Mouse (Mus musculus) stomach, postnatal 0 days (tissue): ENCODE data around the gene Axin1. TPM values are rescaled to one million over a fixed set of nuclear protein-coding genes. Genes with fewer than 3 reads are reported as not detected.
"Not testable (repeated sequence)": the region's sequence is repeated elsewhere in the genome, so short reads cannot be mapped to it uniquely, and the experiment has no call there.

Experiments
- ATAC-seq: fragments of 200-750 bp; cut with Nextera tagmentation; 2 replicates; pipeline ENCODE4 v1.8.0; 2017; ENCODE audit not compliant: low FRiP score, low TSS enrichment
- DNase-seq: peaks from one replicate; pipeline ENCODE4 v3.0.0-alpha.2; 2016; ENCODE audit warnings: low spot score
- H3K27ac ChIP-seq: fragments of 300-500 bp; sonication (generic); replicated peaks from 2 replicates; pipeline ENCODE4 v1.5.1; 2014; ENCODE audit warnings: mild to moderate bottlenecking, control low read depth
- H3K27me3 ChIP-seq: fragments of 300-500 bp; sonication (generic); 2 replicates; pipeline ENCODE4 v1.6.1; 2014; ENCODE audit warnings: low read length; ENCODE audit not compliant: control insufficient read depth, insufficient read depth
- H3K36me3 ChIP-seq: fragments of 300-500 bp; sonication (generic); 2 replicates; pipeline ENCODE4 v1.6.1; 2014; ENCODE audit warnings: low read length, mixed read lengths; ENCODE audit not compliant: control insufficient read depth, insufficient read depth
- H3K4me1 ChIP-seq: fragments of 300-500 bp; sonication (generic); replicated peaks from 2 replicates; pipeline ENCODE4 v1.6.1; 2014; ENCODE audit warnings: antibody characterized with exemption; ENCODE audit not compliant: control insufficient read depth, insufficient read depth
- H3K4me2 ChIP-seq: fragments of 300-500 bp; sonication (generic); replicated peaks from 2 replicates; pipeline ENCODE4 v1.6.1; 2014; ENCODE audit warnings: low read depth, mild to moderate bottlenecking, control low read depth, moderate library complexity
- H3K4me3 ChIP-seq: fragments of 300-500 bp; sonication (generic); 2 replicates; pipeline ENCODE4 v1.5.1; 2014; ENCODE audit warnings: low read depth, low read length, control low read depth
- H3K9ac ChIP-seq: fragments of 300-500 bp; sonication (generic); 2 replicates; pipeline ENCODE4 v1.6.1; 2014; ENCODE audit warnings: mild to moderate bottlenecking, low read length, control low read depth, mixed read lengths
- H3K9me3 ChIP-seq: fragments of 300-500 bp; sonication (generic); 2 replicates; pipeline ENCODE4 v1.6.1; 2016; ENCODE audit warnings: low read length; ENCODE audit not compliant: control insufficient read depth
- CTCF ChIP-seq: IDR thresholded peaks from 2 replicates; pipeline ENCODE4 v1.5.1; 2016; ENCODE audit warnings: antibody characterized with exemption, low read depth, mild to moderate bottlenecking, moderate library complexity
- EP300 ChIP-seq: optimal IDR thresholded peaks from 2 replicates; pipeline ENCODE3; 2016; ENCODE audit warnings: antibody characterized with exemption
- WGBS: fragments of 180-500 bp; shearing (Covaris S2); extraction: QIAGEN DNeasy Blood & Tissue Kit; methylation state at CpG from one replicate; pipeline ENCODE4 v1.1.7; 2014; 5-methylcytosine and 5-hydroxymethylcytosine counted together
- polyA plus RNA-seq: library from polyadenylated mRNA; unstranded; fragments of >200 nt; fragmentation: Nextera tagmentation; extraction: Ambion mirVana; gene quantifications from 2 replicates; pipeline ENCODE4 v1.2.1, GENCODE M21; 2015

The Axin1 gene
- polyA plus RNA-seq, 1 experiment from 2014 or later, result 10.9 TPM

GRCm38 (mm10) chr17:26187592-26187991 is 49.1 kb downstream of the Axin1 start:
- Histone ChIP-seq H3K4me1 (no peaks in the 10 kb centered on the region), H3K27ac (no peak overlapping the region), H3K4me2 (no peak overlapping the region), H3K4me3 (no peak overlapping the region), H3K36me3 (peaks cover 33% of the 10 kb centered on the region), H3K9me3 (no peaks in the 10 kb centered on the region), H3K27me3 (no peaks in the 10 kb centered on the region), H3K9ac (no peak overlapping the region)
- no peak for DNase-seq
- TF ChIP-seq EP300 (no peak), CTCF (no peak)
- WGBS, result 95% methylated on average over 5 of the region's 5 CpGs
- no peak for ATAC-seq

DNA sequence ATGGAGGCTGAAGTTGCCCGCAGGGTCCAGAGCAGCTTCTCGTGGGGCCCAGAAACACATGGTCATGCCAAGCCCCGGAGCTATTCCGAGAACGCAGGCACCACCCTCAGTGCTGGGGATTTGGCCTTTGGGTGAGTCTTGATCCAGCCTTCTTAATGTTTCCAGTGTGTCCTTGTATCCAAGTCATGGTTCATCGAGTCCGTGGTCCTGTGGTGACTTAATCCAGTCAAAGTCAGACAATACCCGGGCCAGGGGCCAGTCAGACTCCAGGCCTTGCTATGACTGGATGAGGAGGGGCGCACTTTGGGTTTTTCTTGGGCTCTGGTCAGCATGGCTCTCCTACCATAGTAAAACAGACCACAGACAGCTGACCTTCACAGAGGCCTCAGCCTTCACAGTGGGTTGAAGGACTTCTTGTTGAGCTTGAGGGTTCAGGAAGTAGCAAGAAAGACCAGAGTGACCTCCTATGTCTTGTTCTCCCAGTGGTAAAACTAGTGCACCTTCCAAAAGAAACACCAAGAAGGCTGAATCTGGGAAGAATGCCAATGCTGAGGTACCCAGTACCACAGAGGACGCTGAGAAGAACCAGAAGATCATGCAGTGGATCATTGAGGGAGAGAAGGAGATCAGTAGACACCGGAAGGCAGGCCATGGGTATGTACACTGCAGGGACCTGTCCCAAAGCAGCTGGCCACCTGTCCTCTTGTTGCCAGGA is 49.8 kb downstream of the Axin1 start:
- WGBS, result 95% methylated on average over 11 of the region's 11 CpGs
- ATAC-seq (no peak), DNase-seq (no peak)
- Histone ChIP-seq H3K9ac (no peak overlapping the region), H3K9me3 (no peaks in the 10 kb centered on the region), H3K4me3 (no peak overlapping the region), H3K27ac (no peak overlapping the region), H3K36me3 (peaks cover 35% of the 10 kb centered on the region), H3K4me1 (no peaks in the 10 kb centered on the region), H3K4me2 (no peak overlapping the region), H3K27me3 (no peaks in the 10 kb centered on the region)
- TF ChIP-seq EP300 (no peak), CTCF (no peak)

GRCm38 (mm10) chr17:26191486-26191885 is 53.0 kb downstream of the Axin1 start:
- not testable (repeated sequence) for DNase-seq

GRCm38 (mm10) chr17:26192481-26193190 is 54.1 kb downstream of the Axin1 start:
- ATAC-seq, result no peak
- no peak overlapping the region for H3K9ac ChIP-seq
- H3K27me3 ChIP-seq, result no peaks in the 10 kb centered on the region
- TF ChIP-seq CTCF (no peak), EP300 (no peak)
- H3K36me3 ChIP-seq, result peaks cover 37% of the 10 kb centered on the region
- no peak for DNase-seq
- 93% methylated on average over 15 of the region's 15 CpGs for WGBS
- H3K4me2 ChIP-seq, result no peak overlapping the region
- no peaks in the 10 kb centered on the region for H3K9me3 ChIP-seq
- no peak overlapping the region for H3K4me3 ChIP-seq
- no peak overlapping the region for H3K27ac ChIP-seq
- H3K4me1 ChIP-seq, result no peaks in the 10 kb centered on the region

More at GRCm38 (mm10) chr17:26191486-26191885, 53.0 kb downstream of the Axin1 start:
- not testable (repeated sequence) for H3K4me2 ChIP-seq, H3K9ac ChIP-seq, H3K9me3 ChIP-seq, H3K4me1 ChIP-seq, ATAC-seq, H3K27me3 ChIP-seq, H3K27ac ChIP-seq, H3K4me3 ChIP-seq
- H3K36me3 ChIP-seq, result peaks cover 34% of the 10 kb centered on the region
- WGBS, result 86% methylated on average over 7 of the region's 7 CpGs
- peak; percentile 30; the same call in 1 of the 2 replicates for TF ChIP-seq CTCF

GRCm38 (mm10) chr17:26198892-26199291 is 60.4 kb downstream of the Axin1 start, which contains the start of gene Pdia2:
Pdia2 (minus strand) TSS chr17:26199087.
- Histone ChIP-seq H3K4me1 (no peaks in the 10 kb centered on the region), H3K4me2 (no peak within 1 kb of the TSS), H3K9me3 (no peaks in the 10 kb centered on the region), H3K4me3 (no peak within 1 kb of the TSS), H3K27ac (no peak within 1 kb of the TSS), H3K9ac (no peak within 1 kb of the TSS), H3K36me3 (peaks cover 10% of the 10 kb centered on the region; the same call in 1 of the 2 replicates), H3K27me3 (no peaks in the 10 kb centered on the region; the same call in 1 of the 2 replicates)
- DNase-seq (peak; percentile 51), ATAC-seq (no peak)
- WGBS, result 53% methylated on average over 4 of the region's 4 CpGs
- TF ChIP-seq CTCF, result no peak
- TF ChIP-seq EP300, result no peak
